Mouse (Mus musculus): Measurements from ENCODE around the gene Krtap3-1. TPM values are rescaled to one million over a fixed set of nuclear protein-coding genes. Genes with fewer than 3 reads are reported as not detected.

The Krtap3-1 gene
- polyA plus RNA-seq, 1 experiment from 2014 or later = not detected

GRCm38 (mm10) chr11:99585096-99585495 lies 18.7 kb upstream of the Krtap3-1 start:
- H3K9me3 ChIP-seq (replicated peaks; ENCODE audit: low read length) = no peaks in the 10 kb centered on the region
- H3K4me1 ChIP-seq (replicated peaks; ENCODE audit: insufficient read depth, low read length) = no peaks in the 10 kb centered on the region
- 87% methylated on average over 7 of the region's 7 CpGs for WGBS
- no peak for ATAC-seq (replicated peaks; ENCODE audit: low FRiP score, low read depth)
- no peak overlapping the region for H3K4me3 ChIP-seq (replicated peaks; ENCODE audit: low read depth, low read length)
- no peak overlapping the region for H3K9ac ChIP-seq (ENCODE audit: low read depth, low read length)
- no peak overlapping the region for H3K27ac ChIP-seq
- no peaks in the 10 kb centered on the region for H3K36me3 ChIP-seq (ENCODE audit: insufficient read depth, low read length)
- H3K4me2 ChIP-seq (ENCODE audit: low read length) = no peak overlapping the region
- no peak for TF ChIP-seq CTCF (IDR thresholded peaks at IDR 0.05; ENCODE audit: low read depth)
- no peaks in the 10 kb centered on the region for H3K27me3 ChIP-seq (ENCODE audit: insufficient read depth, low read length)
- DNase-seq (ENCODE audit: low spot score) = no peak

- H3K4me1 ChIP-seq (replicated peaks; ENCODE audit: insufficient read depth, low read length) = no peaks in the 10 kb centered on the region
- no peak within 1 kb of the TSS for H3K27ac ChIP-seq
- H3K4me3 ChIP-seq (replicated peaks; ENCODE audit: low read depth, low read length) = no peak within 1 kb of the TSS
- WGBS = 81% methylated on average over 5 of the region's 5 CpGs
- DNase-seq (ENCODE audit: low spot score) = no peak
- no peaks in the 10 kb centered on the region for H3K9me3 ChIP-seq (replicated peaks; ENCODE audit: low read length)
- H3K4me2 ChIP-seq (ENCODE audit: low read length) = no peak within 1 kb of the TSS
- no peak for TF ChIP-seq CTCF (IDR thresholded peaks at IDR 0.05; ENCODE audit: low read depth)
- H3K9ac ChIP-seq (ENCODE audit: low read depth, low read length) = no peak within 1 kb of the TSS
- H3K27me3 ChIP-seq (ENCODE audit: insufficient read depth, low read length) = no peaks in the 10 kb centered on the region
- no peaks in the 10 kb centered on the region for H3K36me3 ChIP-seq (ENCODE audit: insufficient read depth, low read length)
- no peak for ATAC-seq (replicated peaks; ENCODE audit: low FRiP score, low read depth)
These were observed 16.8 kb upstream of the Krtap3-1 start, which contains the start of gene Krtap1-4 for GRCm38 (mm10) chr11:99583245-99583704. TSS of gene Krtap1-4 (minus strand) at chr11:99583654.

GRCm38 (mm10) chr11:99581564-99581963 lies 15.1 kb upstream of the Krtap3-1 start:
- no peak overlapping the region for H3K4me3 ChIP-seq (replicated peaks; ENCODE audit: low read depth, low read length)
- no peaks in the 10 kb centered on the region for H3K4me1 ChIP-seq (replicated peaks; ENCODE audit: insufficient read depth, low read length)
- no peak overlapping the region for H3K9ac ChIP-seq (ENCODE audit: low read depth, low read length)
- no peaks in the 10 kb centered on the region for H3K27me3 ChIP-seq (ENCODE audit: insufficient read depth, low read length)
- no peak for DNase-seq (ENCODE audit: low spot score)
- WGBS = 81% methylated on average over 6 of the region's 6 CpGs
- H3K27ac ChIP-seq = no peak overlapping the region
- ATAC-seq (replicated peaks; ENCODE audit: low FRiP score, low read depth) = no peak
- H3K36me3 ChIP-seq (ENCODE audit: insufficient read depth, low read length) = no peaks in the 10 kb centered on the region
- TF ChIP-seq CTCF (IDR thresholded peaks at IDR 0.05; ENCODE audit: low read depth) = no peak
- H3K9me3 ChIP-seq (replicated peaks; ENCODE audit: low read length) = no peaks in the 10 kb centered on the region
- no peak overlapping the region for H3K4me2 ChIP-seq (ENCODE audit: low read length)

GRCm38 (mm10) chr11:99581051-99581450 lies 14.6 kb upstream of the Krtap3-1 start:
- Histone ChIP-seq H3K27ac (no peak overlapping the region), H3K36me3 (ENCODE audit: insufficient read depth, low read length) (no peaks in the 10 kb centered on the region), H3K9ac (ENCODE audit: low read depth, low read length) (no peak overlapping the region), H3K9me3 (replicated peaks; ENCODE audit: low read length) (no peaks in the 10 kb centered on the region), H3K4me3 (replicated peaks; ENCODE audit: low read depth, low read length) (no peak overlapping the region), H3K27me3 (ENCODE audit: insufficient read depth, low read length) (no peaks in the 10 kb centered on the region), H3K4me2 (ENCODE audit: low read length) (no peak overlapping the region), H3K4me1 (replicated peaks; ENCODE audit: insufficient read depth, low read length) (no peaks in the 10 kb centered on the region)
- no peak for TF ChIP-seq CTCF (IDR thresholded peaks at IDR 0.05; ENCODE audit: low read depth)
- no peak for ATAC-seq (replicated peaks; ENCODE audit: low FRiP score, low read depth)
- DNase-seq (ENCODE audit: low spot score) = no peak
- 89% methylated on average over 5 of the region's 5 CpGs for WGBS

- no peak for ATAC-seq (replicated peaks; ENCODE audit: low FRiP score, low read depth)
- H3K36me3 ChIP-seq (ENCODE audit: insufficient read depth, low read length) = no peaks in the 10 kb centered on the region
- no peaks in the 10 kb centered on the region for H3K27me3 ChIP-seq (ENCODE audit: insufficient read depth, low read length)
- 85% methylated on average over 6 of the region's 6 CpGs for WGBS
- H3K9me3 ChIP-seq (replicated peaks; ENCODE audit: low read length) = no peaks in the 10 kb centered on the region
- H3K27ac ChIP-seq = no peak within 1 kb of the TSS
- DNase-seq (ENCODE audit: low spot score) = no peak
- no peak for TF ChIP-seq CTCF (IDR thresholded peaks at IDR 0.05; ENCODE audit: low read depth)
- no peak within 1 kb of the TSS for H3K4me3 ChIP-seq (replicated peaks; ENCODE audit: low read depth, low read length)
- no peak within 1 kb of the TSS for H3K4me2 ChIP-seq (ENCODE audit: low read length)
- no peak within 1 kb of the TSS for H3K9ac ChIP-seq (ENCODE audit: low read depth, low read length)
- H3K4me1 ChIP-seq (replicated peaks; ENCODE audit: insufficient read depth, low read length) = no peaks in the 10 kb centered on the region
These were observed 14.2 kb upstream of the Krtap3-1 start, which contains the start of gene Krtap1-5 for GRCm38 (mm10) chr11:99580636-99581035. TSS of gene Krtap1-5 (minus strand) at chr11:99581016.

- Histone ChIP-seq H3K4me2 (ENCODE audit: low read length) (peak overlapping the region; percentile 38; the same call in 1 of the 2 replicates), H3K9me3 (replicated peaks; ENCODE audit: low read length) (no peaks in the 10 kb centered on the region), H3K9ac (ENCODE audit: low read depth, low read length) (no peak overlapping the region), H3K27ac (no peak overlapping the region), H3K36me3 (ENCODE audit: insufficient read depth, low read length) (no peaks in the 10 kb centered on the region), H3K27me3 (ENCODE audit: insufficient read depth, low read length) (no peaks in the 10 kb centered on the region), H3K4me3 (replicated peaks; ENCODE audit: low read depth, low read length) (no peak overlapping the region), H3K4me1 (replicated peaks; ENCODE audit: insufficient read depth, low read length) (no peaks in the 10 kb centered on the region)
- ATAC-seq (replicated peaks; ENCODE audit: low FRiP score, low read depth) (no peak), DNase-seq (ENCODE audit: low spot score) (peak; percentile 81)
- WGBS = 4% methylated on average over 7 of the region's 7 CpGs
- peak; percentile 85 for TF ChIP-seq CTCF (IDR thresholded peaks at IDR 0.05; ENCODE audit: low read depth)
These were observed 7.7 kb upstream of the Krtap3-1 start for GRCm38 (mm10) chr11:99574106-99574505.

- no peaks in the 10 kb centered on the region for H3K27me3 ChIP-seq (ENCODE audit: insufficient read depth, low read length)
- H3K4me3 ChIP-seq (replicated peaks; ENCODE audit: low read depth, low read length) = no peak overlapping the region
- no peak overlapping the region for H3K27ac ChIP-seq
- no peak overlapping the region for H3K9ac ChIP-seq (ENCODE audit: low read depth, low read length)
- TF ChIP-seq CTCF (IDR thresholded peaks at IDR 0.05; ENCODE audit: low read depth) = no peak
- H3K9me3 ChIP-seq (replicated peaks; ENCODE audit: low read length) = no peaks in the 10 kb centered on the region
- H3K4me2 ChIP-seq (ENCODE audit: low read length) = no peak overlapping the region
- WGBS = 48% methylated on average over 4 of the region's 4 CpGs
- peak; percentile 8 for DNase-seq (ENCODE audit: low spot score)
- H3K36me3 ChIP-seq (ENCODE audit: insufficient read depth, low read length) = no peaks in the 10 kb centered on the region
- ATAC-seq (replicated peaks; ENCODE audit: low FRiP score, low read depth) = no peak
- H3K4me1 ChIP-seq (replicated peaks; ENCODE audit: insufficient read depth, low read length) = no peaks in the 10 kb centered on the region
These were observed 6.7 kb upstream of the Krtap3-1 start for GRCm38 (mm10) chr11:99573164-99573563.

Data from kidney, postnatal 0 days (tissue).